In genomic region chr10:67862331-67862730, GRCm38 (mm10) we compare ENCODE assay signal across 8 mouse cellular contexts. TPM values are rescaled to one million over a fixed set of nuclear protein-coding genes. Genes with fewer than 3 reads are reported as not detected.
A peak's percentile ranks its signal among the peaks of the same experiment; 100 is the strongest.
DNase-seq lines count a peak whose midpoint lies in the region; ATAC-seq and TF ChIP-seq lines count a peak whose summit lies in the region.

No protein-coding gene starts in this region.

- no peak for ATAC-seq in Patski
- ATAC-seq in heart, embryonic 13.5 days (ENCODE audit: extremely low read depth, insufficient number of reproducible peaks, low FRiP score, low TSS enrichment): no peak
- no peak for ATAC-seq in lung, embryonic 16.5 days (ENCODE audit: low read depth)

- in situ Hi-C loops in Patski (cut with MboI; ENCODE audit: low pct_unique_long_range_greater_than_20kb): loop anchor here (10.0 kb wide), 1 partner anchor 412 kb away; the partner anchor contains the start of gene Arid5b

- no peaks in the 10 kb centered on the region for H3K4me1 ChIP-seq in heart, embryonic 13.5 days
- H3K4me1 ChIP-seq in lung, embryonic 16.5 days (replicated peaks; ENCODE audit: control insufficient read depth, insufficient read depth, low read length): no peaks in the 10 kb centered on the region

- no peak overlapping the region for H3K4me3 ChIP-seq in heart, embryonic 13.5 days
- no peak overlapping the region for H3K4me3 ChIP-seq in lung, embryonic 16.5 days (ENCODE audit: low read length)

- H3K4me2 ChIP-seq in heart, embryonic 13.5 days: peak overlapping the region; percentile 47
- H3K4me2 ChIP-seq in lung, embryonic 16.5 days (ENCODE audit: low read depth, low read length): peak overlapping the region; percentile 35

- no peak overlapping the region for H3K27ac ChIP-seq in heart, embryonic 13.5 days (replicated peaks)
- H3K27ac ChIP-seq in lung, embryonic 16.5 days (ENCODE audit: low read length): no peak overlapping the region

- CTCF ChIA-PET in Patski (lab: Charles Lee): interaction anchor here (0.7 to 1.9 kb wide), 6 partner anchors 9 to 134 kb away, joined by 3 to 12 read pairs (median 6); no protein-coding TSS in a partner anchor

- peak; percentile 71 for TF ChIP-seq CTCF in Patski (IDR thresholded peaks at IDR 0.05)

- DNase-seq in heart, adult 18-20 months: peak; percentile 26 to 56
- DNase-seq in heart, postnatal 25 days (ENCODE audit: low spot score): no peak
- peak; percentile 58 for DNase-seq in 416B (ENCODE audit: low read depth)
- DNase-seq in Patski (ENCODE audit: low read depth, low spot score): no peak
- DNase-seq in ovary, postnatal 10 days (ENCODE audit: low spot score): no peak
- DNase-seq in left cerebral cortex, adult 11 months (ENCODE audit: low spot score): no peak

- no peaks in the 10 kb centered on the region for H3K9me3 ChIP-seq in heart, embryonic 13.5 days
- H3K9me3 ChIP-seq in lung, embryonic 16.5 days (ENCODE audit: control insufficient read depth, low read length): no peaks in the 10 kb centered on the region

- H3K36me3 ChIP-seq in heart, embryonic 13.5 days: no peaks in the 10 kb centered on the region
- no peaks in the 10 kb centered on the region for H3K36me3 ChIP-seq in lung, embryonic 16.5 days (ENCODE audit: control insufficient read depth, insufficient read depth, low read length)

- H3K27me3 ChIP-seq in Patski: no peaks in the 10 kb centered on the region
- H3K27me3 ChIP-seq in heart, embryonic 13.5 days (replicated peaks): no peaks in the 10 kb centered on the region
- H3K27me3 ChIP-seq in lung, embryonic 16.5 days (ENCODE audit: control insufficient read depth, insufficient read depth, low read depth, low read length): no peaks in the 10 kb centered on the region

- 14% methylated on average over 7 of the region's 7 CpGs for WGBS in heart, embryonic 13.5 days
- 14% methylated on average over 7 of the region's 7 CpGs for WGBS in lung, embryonic 16.5 days

- POLR2A ChIA-PET in Patski (lab: Charles Lee): no interaction called here

- intact Hi-C loops in heart, postnatal 25 days (cut with DNase I): loop anchor here (2.0 kb wide), 2 partner anchors 122 to 422 kb away; no protein-coding TSS in a partner anchor

- H3K9ac ChIP-seq in heart, embryonic 13.5 days: no peak overlapping the region
- H3K9ac ChIP-seq in lung, embryonic 16.5 days (ENCODE audit: low read length): no peak overlapping the region

RNA-seq across cellular contexts. Expression of gene Zfp365, which starts 50.1 kb away (rescaled TPM):
- total RNA-seq in heart, adult 18-20 months (2021): under 1 TPM; 0.23 to 0.37 TPM
- under 1 TPM; 0.49 to 0.50 TPM for total RNA-seq in heart, postnatal 25 days (2021)
- polyA plus RNA-seq in Patski (2021): 1.1 TPM
- 0.45 and 0.90 TPM in 2 replicates for polyA plus RNA-seq in heart, embryonic 13.5 days (2015; fragmentation: Nextera tagmentation; extraction: Ambion mirVana)
- 0.83 and 0.98 TPM in 2 replicates for polyA plus RNA-seq in lung, embryonic 16.5 days (2015; fragmentation: Nextera tagmentation; extraction: Ambion mirVana)

Comparison
In these comparisons a context has a peak if more than half of its experiments do, and no peak if none do; other contexts are left out.
1. DNase-seq: peak in heart, adult 18-20 months (2 of 2) and 416B (single experiment); none in heart, postnatal 25 days (single experiment), Patski (single experiment), ovary, postnatal 10 days (single experiment) and left cerebral cortex, adult 11 months (single experiment).